Mouse (Mus musculus) heart, adult 9 months (tissue): ENCODE data around the gene Mecp2.
"Not testable (repeated sequence)": the region's sequence is repeated elsewhere in the genome, so short reads cannot be mapped to it uniquely, and the experiment has no call there.

Source experiments
- DNase-seq, 2 experiments: peaks; one replicate each; pipeline ENCODE4 v3.0.0; 2022; ENCODE audit warnings: low spot score in 2 of 2

Gene Mecp2

GRCm38 (mm10) chrX:74135263-74135662, at the start of gene Mecp2:
Mecp2 (minus strand) TSS chrX:74135363.
- DNase-seq, result not testable (repeated sequence)

- DNase-seq, result no peak
These were observed 41.8 kb upstream of the Mecp2 start, which contains the start of gene Tktl1 for GRCm38 (mm10) chrX:74176959-74177358. Tktl1 (plus strand) TSS chrX:74177259.

- no peak for DNase-seq
These were observed 32.6 kb upstream of the Mecp2 start, which contains the start of gene Tex28 for GRCm38 (mm10) chrX:74167738-74168137. Tex28 (minus strand) TSS chrX:74167838.

GRCm38 (mm10) chrX:74127164-74127563, 8.0 kb downstream of the Mecp2 start, which contains the start of gene Opn1mw:
Opn1mw (plus strand) TSS chrX:74127464.
- no peak for DNase-seq

GRCm38 (mm10) chrX:74124975-74125374, 10.2 kb downstream of the Mecp2 start:
- DNase-seq, result no peak

- peak; percentile 42 to 56 for DNase-seq
These were observed 19.7 kb downstream of the Mecp2 start for GRCm38 (mm10) chrX:74115511-74115910.

- DNase-seq, result no peak
These were observed 21.1 kb downstream of the Mecp2 start for GRCm38 (mm10) chrX:74114036-74114435.

GRCm38 (mm10) chrX:74108747-74109146, 26.4 kb downstream of the Mecp2 start:
- peak; percentile 16 to 17 for DNase-seq

- no peak for DNase-seq
These were observed 29.2 kb downstream of the Mecp2 start for GRCm38 (mm10) chrX:74105916-74106315.

- peak; percentile 34 to 36 for DNase-seq
These were observed 31.5 kb downstream of the Mecp2 start for GRCm38 (mm10) chrX:74103457-74104188.

GRCm38 (mm10) chrX:74095130-74095529, 40.0 kb downstream of the Mecp2 start:
- DNase-seq, result no peak

- DNase-seq, result peak; percentile 98
These were observed 49.5 kb downstream of the Mecp2 start for GRCm38 (mm10) chrX:74085601-74086038.

- DNase-seq, result peak; percentile 81 to 84
These were observed 50.1 kb downstream of the Mecp2 start for GRCm38 (mm10) chrX:74084946-74085498.

GRCm38 (mm10) chrX:74084276-74084837, 50.8 kb downstream of the Mecp2 start:
- peak; percentile 11 to 16 for DNase-seq

- no peak for DNase-seq
These were observed 64.4 kb downstream of the Mecp2 start for GRCm38 (mm10) chrX:74070794-74071193.

- DNase-seq, result peak; percentile 6 to 35
These were observed 67.3 kb downstream of the Mecp2 start for GRCm38 (mm10) chrX:74067891-74068290.

- no peak for DNase-seq
These were observed 90.1 kb downstream of the Mecp2 start for GRCm38 (mm10) chrX:74045107-74045506.

- DNase-seq, result no peak
These were observed 97.3 kb downstream of the Mecp2 start for GRCm38 (mm10) chrX:74037702-74038375.

GRCm38 (mm10) chrX:74030000-74030399, 105.2 kb downstream of the Mecp2 start:
- DNase-seq, result no peak

- peak; percentile 79 to 80 for DNase-seq
These were observed 111.7 kb downstream of the Mecp2 start, which contains the start of gene Irak1 for GRCm38 (mm10) chrX:74023188-74024049. Irak1 (minus strand) TSS chrX:74023918.

- DNase-seq, result no peak
These were observed 112.4 kb downstream of the Mecp2 start for GRCm38 (mm10) chrX:74022795-74023187.
